Mouse (Mus musculus): Measurements from ENCODE around the gene Pstpip1. TPM values are rescaled to one million over a fixed set of nuclear protein-coding genes. Genes with fewer than 3 reads are reported as not detected.

The Pstpip1 gene
- polyA plus RNA-seq, 1 experiment from 2014 or later, result 0.75 TPM

DNA sequence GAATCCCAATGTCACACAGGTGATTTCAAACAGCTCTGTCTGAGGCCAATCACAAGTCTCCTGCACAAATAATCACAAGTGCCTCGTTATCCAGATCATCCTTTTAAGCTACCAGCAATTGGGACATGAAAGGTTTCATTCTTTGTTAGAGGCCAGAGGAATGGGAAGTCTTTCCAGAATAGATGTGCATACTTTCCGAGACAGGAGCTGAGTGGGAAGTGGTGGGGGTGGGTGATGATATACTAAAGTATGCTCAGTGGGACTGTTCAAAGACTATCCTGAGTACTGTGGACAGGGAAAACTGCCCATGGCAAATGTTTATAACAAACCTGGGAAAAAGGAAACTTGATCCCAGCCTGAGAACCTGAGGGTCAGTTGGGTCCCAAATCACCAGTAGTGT is 69.7 kb downstream of the Pstpip1 start:
- no peaks in the 10 kb centered on the region for H3K27me3 ChIP-seq
- H3K27ac ChIP-seq (replicated peaks), result no peak overlapping the region
- no peaks in the 10 kb centered on the region for H3K36me3 ChIP-seq
- peak overlapping the region; percentile 95 for H3K9ac ChIP-seq (replicated peaks)
- no peaks in the 10 kb centered on the region for H3K9me3 ChIP-seq
- H3K4me1 ChIP-seq, result peaks cover 28% of the 10 kb centered on the region
- 9% methylated on average over 2 of the region's 2 CpGs for WGBS
- H3K4me2 ChIP-seq (replicated peaks), result peak overlapping the region; percentile 78
- no peak for ATAC-seq (ENCODE audit: low FRiP score, low read depth)
- peak overlapping the region; percentile 97 for H3K4me3 ChIP-seq

DNA sequence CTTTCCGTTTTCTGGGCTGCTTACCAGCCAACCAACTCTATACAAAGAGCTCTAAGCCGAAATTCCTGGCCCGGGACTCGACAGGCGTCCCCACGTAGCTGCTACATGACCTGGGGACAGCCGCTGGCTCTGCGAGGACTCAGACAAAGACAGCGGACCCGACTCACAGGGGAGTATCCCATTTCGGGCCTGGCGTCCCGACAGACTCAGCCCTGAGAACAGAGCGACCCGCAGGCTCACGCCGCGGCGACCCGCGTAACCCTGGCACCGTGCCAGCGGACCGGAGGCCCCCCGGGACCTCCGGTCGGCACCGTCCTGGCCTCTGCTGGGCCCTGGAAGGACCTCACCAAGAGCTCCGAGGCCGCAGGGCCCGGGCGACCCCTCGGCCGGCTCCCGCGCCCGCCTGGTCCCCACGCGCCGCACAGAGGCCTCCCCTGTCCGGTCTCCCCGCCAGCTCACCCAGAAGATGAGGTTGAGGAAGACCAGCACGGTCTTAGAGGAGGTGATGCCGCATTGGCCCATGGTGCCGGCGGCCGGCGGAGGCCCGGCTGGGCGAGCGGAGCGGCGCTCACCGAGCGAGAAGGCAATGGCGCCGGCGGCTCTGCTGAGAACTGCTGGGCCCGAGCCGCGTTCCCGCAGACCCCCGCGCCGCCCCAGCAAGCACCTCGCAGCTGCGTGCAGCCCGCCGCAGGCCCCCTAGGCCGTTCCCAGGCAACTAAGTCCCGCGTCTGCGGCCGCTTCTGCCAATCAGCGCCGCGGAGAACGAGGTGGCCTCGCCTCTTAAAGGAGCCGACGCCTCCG is 70.8 kb downstream of the Pstpip1 start:
- H3K36me3 ChIP-seq, result no peaks in the 10 kb centered on the region
- peak overlapping the region; percentile 78 for H3K4me2 ChIP-seq (replicated peaks)
- no peaks in the 10 kb centered on the region for H3K9me3 ChIP-seq
- peak; percentile 97 for ATAC-seq (ENCODE audit: low FRiP score, low read depth)
- peak overlapping the region; percentile 97 for H3K4me3 ChIP-seq
- WGBS, result under 1% methylated on average over 82 of the region's 82 CpGs
- H3K27me3 ChIP-seq, result no peaks in the 10 kb centered on the region; the same call in 1 of the 2 replicates
- peak overlapping the region; percentile 95 for H3K9ac ChIP-seq (replicated peaks)
- H3K4me1 ChIP-seq, result peaks cover 28% of the 10 kb centered on the region
- peak overlapping the region; percentile 97 for H3K27ac ChIP-seq (replicated peaks)

DNA sequence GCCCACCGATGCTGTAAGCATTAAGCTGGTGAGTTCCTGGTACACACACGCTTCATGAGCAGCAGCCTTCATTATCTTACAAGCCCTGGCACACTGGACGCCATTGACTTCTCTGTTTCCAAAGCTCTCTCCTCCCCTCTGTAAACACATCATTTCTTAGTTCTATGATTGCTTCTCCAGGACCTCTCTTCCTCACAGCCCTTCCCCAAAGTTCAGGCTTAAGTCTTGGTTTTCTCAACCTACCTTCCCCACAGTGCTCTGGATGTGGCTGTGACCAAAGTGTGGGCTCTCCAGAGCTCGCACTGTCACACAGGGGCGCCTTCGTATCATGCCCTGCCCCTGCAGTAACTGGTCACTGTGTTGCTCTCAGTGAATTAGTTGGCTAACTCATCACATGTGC is 75.6 kb downstream of the Pstpip1 start, which contains the start of gene Tspan3:
Gene Tspan3, minus strand, starts transcription at position 101 of the 400 bp plus-strand sequence.
- no peaks in the 10 kb centered on the region; the same call in 1 of the 2 replicates for H3K27me3 ChIP-seq
- WGBS, result 91% methylated on average over 6 of the region's 6 CpGs
- no peak within 1 kb of the TSS for H3K4me2 ChIP-seq (replicated peaks)
- H3K27ac ChIP-seq (replicated peaks), result no peak within 1 kb of the TSS
- peaks cover 2% of the 10 kb centered on the region; the same call in 1 of the 2 replicates for H3K9me3 ChIP-seq
- H3K9ac ChIP-seq (replicated peaks), result no peak within 1 kb of the TSS
- H3K4me1 ChIP-seq, result peaks cover 28% of the 10 kb centered on the region
- no peak within 1 kb of the TSS for H3K4me3 ChIP-seq
- no peaks in the 10 kb centered on the region for H3K36me3 ChIP-seq
- no peak for ATAC-seq (ENCODE audit: low FRiP score, low read depth)

- H3K4me2 ChIP-seq (replicated peaks), result no peak overlapping the region
- no peaks in the 10 kb centered on the region; the same call in 1 of the 2 replicates for H3K27me3 ChIP-seq
- H3K9ac ChIP-seq (replicated peaks), result no peak overlapping the region
- ATAC-seq (ENCODE audit: low FRiP score, low read depth), result no peak
- H3K4me1 ChIP-seq, result peaks cover 26% of the 10 kb centered on the region
- WGBS, result 69% methylated on average over 5 of the region's 5 CpGs
- no peaks in the 10 kb centered on the region for H3K36me3 ChIP-seq
- no peak overlapping the region for H3K4me3 ChIP-seq
- H3K27ac ChIP-seq (replicated peaks), result no peak overlapping the region
- peaks cover 2% of the 10 kb centered on the region; the same call in 1 of the 2 replicates for H3K9me3 ChIP-seq
Measured at GRCm38 (mm10) chr9:56166161-56166560, 76.4 kb downstream of the Pstpip1 start.

DNA sequence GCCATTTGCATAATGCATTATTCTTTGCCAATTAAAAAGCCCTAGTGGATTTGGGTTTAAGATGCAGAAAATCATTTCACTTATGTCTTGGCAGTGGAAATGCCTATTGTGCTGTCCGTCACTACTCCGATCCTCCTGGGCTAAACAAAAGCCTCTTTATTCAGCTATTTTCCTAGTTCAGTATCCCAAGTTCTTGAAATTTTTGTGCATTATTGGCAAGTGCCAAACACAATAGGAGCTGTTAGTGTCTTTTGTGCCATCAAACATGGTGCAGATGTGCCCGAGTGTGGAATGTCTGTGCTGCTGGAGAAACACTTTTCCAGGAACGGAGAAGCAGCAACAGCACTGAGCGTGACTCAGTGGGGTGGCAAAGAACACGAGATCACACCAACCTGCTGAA is 77.9 kb downstream of the Pstpip1 start:
- Histone ChIP-seq H3K27me3 (no peaks in the 10 kb centered on the region; the same call in 1 of the 2 replicates), H3K4me1 (peaks cover 17% of the 10 kb centered on the region), H3K4me2 (replicated peaks) (peak overlapping the region; percentile 26; the same call in 1 of the 2 replicates), H3K27ac (replicated peaks) (no peak overlapping the region), H3K4me3 (no peak overlapping the region), H3K36me3 (no peaks in the 10 kb centered on the region), H3K9me3 (peaks cover 2% of the 10 kb centered on the region; the same call in 1 of the 2 replicates), H3K9ac (replicated peaks) (no peak overlapping the region)
- peak; percentile 38; the same call in 1 of the 2 replicates for ATAC-seq (ENCODE audit: low FRiP score, low read depth)
- 11% methylated on average over 6 of the region's 6 CpGs for WGBS

DNA sequence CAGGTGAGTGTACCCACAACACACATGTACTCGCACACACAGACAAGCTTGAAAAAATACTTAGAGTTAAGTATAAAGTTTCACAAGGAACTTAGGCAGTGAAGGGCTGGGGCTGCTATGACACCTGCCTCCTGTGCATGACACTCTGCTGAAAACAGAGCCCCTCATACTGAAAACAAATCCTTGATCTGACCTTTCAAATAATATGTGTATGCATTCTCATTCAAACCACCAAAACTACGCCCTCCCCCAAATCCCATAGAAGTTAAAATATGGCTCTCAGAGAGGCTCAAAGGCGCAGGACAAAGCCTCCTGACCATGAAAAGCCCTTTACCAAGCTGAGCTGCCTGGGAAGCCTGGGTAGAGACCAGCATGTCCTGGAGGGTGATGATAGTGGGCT is 85.6 kb downstream of the Pstpip1 start:
- H3K9me3 ChIP-seq, result no peaks in the 10 kb centered on the region
- H3K4me3 ChIP-seq, result no peak overlapping the region
- H3K27ac ChIP-seq (replicated peaks), result no peak overlapping the region
- H3K9ac ChIP-seq (replicated peaks), result no peak overlapping the region
- WGBS, result 87% methylated on average over 3 of the region's 3 CpGs
- no peaks in the 10 kb centered on the region for H3K36me3 ChIP-seq
- no peaks in the 10 kb centered on the region for H3K27me3 ChIP-seq
- H3K4me2 ChIP-seq (replicated peaks), result no peak overlapping the region
- H3K4me1 ChIP-seq, result peaks cover 4% of the 10 kb centered on the region
- ATAC-seq (ENCODE audit: low FRiP score, low read depth), result no peak

DNA sequence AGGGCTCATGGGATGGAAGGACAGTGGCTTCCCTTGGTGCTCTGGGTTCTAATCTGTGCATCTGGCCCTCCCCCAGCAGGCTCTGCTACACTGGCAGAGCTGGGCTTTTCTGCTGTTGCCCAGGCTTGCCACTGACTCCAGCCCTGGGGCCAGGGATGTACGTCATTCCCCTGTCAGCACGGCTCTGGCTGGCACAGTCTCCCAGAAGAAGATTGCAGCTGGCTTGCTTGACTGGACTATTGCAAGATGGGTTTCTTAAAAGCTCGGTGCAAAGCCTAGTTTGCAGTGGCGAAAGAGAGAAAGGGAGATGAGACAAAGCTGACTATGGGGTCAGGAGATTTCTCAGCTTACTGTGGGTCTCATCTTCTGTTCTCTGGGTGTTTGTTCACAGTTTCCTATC is 87.6 kb downstream of the Pstpip1 start:
- H3K9me3 ChIP-seq, result no peaks in the 10 kb centered on the region
- 80% methylated on average over 4 of the region's 4 CpGs for WGBS
- peaks cover 7% of the 10 kb centered on the region for H3K4me1 ChIP-seq
- no peak overlapping the region for H3K9ac ChIP-seq (replicated peaks)
- no peaks in the 10 kb centered on the region for H3K36me3 ChIP-seq
- no peak overlapping the region for H3K27ac ChIP-seq (replicated peaks)
- no peak for ATAC-seq (ENCODE audit: low FRiP score, low read depth)
- H3K27me3 ChIP-seq, result no peaks in the 10 kb centered on the region
- H3K4me2 ChIP-seq (replicated peaks), result no peak overlapping the region
- H3K4me3 ChIP-seq, result no peak overlapping the region

Other genes with a start within 250 kb of the Pstpip1 start
- 20.5 and 22.6 TPM in 2 replicates for gene Scaper, start 151.8 kb upstream of the Pstpip1 start, polyA plus RNA-seq (2016; fragmentation: Nextera tagmentation; extraction: Ambion mirVana)
- not detected in 2 replicates for gene 4930563M21Rik, start 79.4 kb upstream of the Pstpip1 start, polyA plus RNA-seq (2016; fragmentation: Nextera tagmentation; extraction: Ambion mirVana)
- gene Rcn2, start 48.1 kb upstream of the Pstpip1 start, polyA plus RNA-seq (2016; fragmentation: Nextera tagmentation; extraction: Ambion mirVana), result 387 and 394 TPM in 2 replicates
- gene Tspan3, start 75.5 kb downstream of the Pstpip1 start, polyA plus RNA-seq (2016; fragmentation: Nextera tagmentation; extraction: Ambion mirVana), result 513 and 534 TPM in 2 replicates